Mouse (Mus musculus) bone marrow macrophage, adult 2 months (primary cell): Measurements from ENCODE around the gene Abcb11. TPM values are rescaled to one million over a fixed set of nuclear protein-coding genes. Genes with fewer than 3 reads are reported as not detected.
"Not testable (repeated sequence)": the region's sequence is repeated elsewhere in the genome, so short reads cannot be mapped to it uniquely, and the experiment has no call there.

Experiments
- H3K27ac ChIP-seq: 2 replicates; pipeline ENCODE4 v1.5.1; 2012; ENCODE audit warnings: low read depth, low read length; ENCODE audit not compliant: insufficient read depth
- H3K4me1 ChIP-seq: 2 replicates; pipeline ENCODE4 v1.6.1; 2012; ENCODE audit warnings: low read length; ENCODE audit not compliant: control insufficient read depth, insufficient read depth
- H3K4me3 ChIP-seq: 2 replicates; pipeline ENCODE4 v1.5.1; 2012; ENCODE audit warnings: mild to moderate bottlenecking, low read length, moderate library complexity; ENCODE audit not compliant: insufficient read depth
- CTCF ChIP-seq: IDR thresholded peaks from 2 replicates; pipeline ENCODE4 v1.5.1; 2012; ENCODE audit warnings: low read depth, mild to moderate bottlenecking, low read length, moderate library complexity
- POLR2A ChIP-seq: IDR thresholded peaks from 2 replicates; pipeline ENCODE4 v1.6.1; 2012; ENCODE audit warnings: mild to moderate bottlenecking, low read depth, low read length, borderline replicate concordance
- polyA plus RNA-seq: library from polyadenylated mRNA; stranded (reverse); fragments of >200 nt; gene quantifications from 2 replicates; pipeline ENCODE4 v1.2.4, GENCODE M21; 2012; ENCODE audit not compliant: missing spikeins, insufficient read depth, insufficient read length

The Abcb11 gene
- not detected in 2 replicates for polyA plus RNA-seq

DNA sequence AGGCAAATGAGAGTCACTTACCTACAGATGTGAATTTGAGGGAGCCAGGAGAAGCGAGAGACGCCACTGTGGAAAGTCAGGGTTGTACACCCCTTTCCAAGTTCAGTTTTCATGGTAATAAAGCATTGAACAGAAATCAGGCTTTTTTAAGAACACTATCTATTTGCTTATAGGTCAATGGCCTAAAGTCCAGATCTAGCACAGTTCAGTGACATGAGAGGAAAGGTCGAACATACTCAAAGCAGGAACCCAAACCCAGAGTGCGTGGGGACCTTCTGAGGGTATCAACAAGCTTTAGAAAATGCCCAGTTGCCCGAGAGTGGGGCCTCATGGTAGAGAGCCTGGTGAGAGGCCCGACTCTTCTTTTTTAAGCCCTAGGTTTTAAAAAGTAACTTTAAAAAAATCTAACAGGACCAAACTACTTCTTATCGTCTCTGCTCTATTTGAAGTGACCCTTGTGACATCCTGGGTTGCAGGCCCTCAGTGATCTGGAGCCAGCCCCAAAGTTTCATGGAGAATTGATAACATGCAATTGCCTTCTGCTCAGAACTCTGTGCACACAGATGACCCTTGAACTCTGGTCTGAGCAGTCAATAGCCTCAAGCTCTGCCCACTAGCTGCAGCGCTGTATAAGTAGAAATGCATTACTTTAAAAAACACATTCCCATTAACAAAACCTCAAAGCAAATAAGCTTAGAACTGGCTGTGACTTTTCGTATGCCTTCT lies at the start of gene Abcb11:
Gene Abcb11, minus strand, starts transcription at position 121 of the 726 bp plus-strand sequence.
- Histone ChIP-seq H3K4me3 (no peak within 1 kb of the TSS), H3K4me1 (no peaks in the 10 kb centered on the region), H3K27ac (no peak within 1 kb of the TSS)
- TF ChIP-seq CTCF, result no peak

DNA sequence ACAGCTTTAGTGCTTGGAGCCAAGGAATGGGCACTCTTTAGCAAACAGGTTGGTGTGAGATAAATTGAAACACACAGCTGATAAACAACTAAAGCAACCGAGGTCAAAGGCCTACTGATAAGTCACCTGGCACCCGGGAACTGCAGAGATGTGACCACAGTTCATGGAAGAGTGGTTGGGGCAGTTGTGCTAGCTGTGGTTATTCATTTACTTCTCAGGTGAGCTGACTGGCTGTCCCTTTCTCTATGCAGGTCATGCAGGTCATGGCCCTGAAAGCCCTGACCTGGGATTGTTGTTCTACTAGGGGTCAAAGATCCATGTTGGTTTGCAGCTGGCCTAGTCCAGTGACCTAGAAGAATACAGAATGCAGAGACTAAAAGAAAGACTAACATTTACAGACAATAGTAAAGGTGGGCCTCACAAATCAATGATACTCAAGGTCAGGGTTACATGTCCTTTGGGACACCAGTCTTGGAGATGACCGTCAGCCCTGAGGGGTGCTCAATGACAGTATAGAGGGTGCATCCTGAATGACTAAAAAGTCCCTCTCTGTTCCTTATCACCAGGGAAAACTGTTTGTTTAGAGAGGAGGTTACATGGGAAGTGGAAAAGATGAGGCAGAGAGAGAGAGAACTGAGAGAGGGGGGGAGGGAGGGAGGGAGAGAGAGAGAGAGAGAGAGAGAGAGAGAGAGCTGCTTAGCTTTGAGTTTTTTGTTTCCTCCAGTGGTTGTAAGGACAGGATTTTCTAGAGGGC lies 43.9 kb upstream of the Abcb11 start:
- H3K27ac ChIP-seq, result no peak overlapping the region

GRCm38 (mm10) chr2:69382838-69383237 lies 40.4 kb upstream of the Abcb11 start:
- peaks cover 27% of the 10 kb centered on the region for H3K4me1 ChIP-seq
- no peak for TF ChIP-seq CTCF
- no peak for TF ChIP-seq POLR2A
- H3K27ac ChIP-seq, result no peak overlapping the region
- H3K4me3 ChIP-seq, result no peak overlapping the region

More for the DNA sequence above, 43.9 kb upstream of the Abcb11 start:
- peaks cover 17% of the 10 kb centered on the region for H3K4me1 ChIP-seq
- H3K4me3 ChIP-seq, result no peak overlapping the region
- TF ChIP-seq CTCF (no peak), POLR2A (no peak)

GRCm38 (mm10) chr2:69381740-69382139 lies 39.3 kb upstream of the Abcb11 start:
- H3K4me1 ChIP-seq, result peaks cover 23% of the 10 kb centered on the region
- no peak overlapping the region for H3K4me3 ChIP-seq

GRCm38 (mm10) chr2:69380281-69380680 lies 37.9 kb upstream of the Abcb11 start, which contains the start of gene Dhrs9:
TSS of gene Dhrs9 (plus strand) at chr2:69380445.
- Histone ChIP-seq H3K4me1 (peaks cover 22% of the 10 kb centered on the region), H3K27ac (peak within 1 kb of the TSS; percentile 4; the same call in 1 of the 2 replicates), H3K4me3 (peak within 1 kb of the TSS; percentile 42)
- TF ChIP-seq POLR2A, result no peak
- TF ChIP-seq CTCF, result no peak

More at GRCm38 (mm10) chr2:69381740-69382139, 39.3 kb upstream of the Abcb11 start:
- TF ChIP-seq CTCF, result no peak
- TF ChIP-seq POLR2A, result no peak
- no peak overlapping the region for H3K27ac ChIP-seq

GRCm38 (mm10) chr2:69379801-69380200 lies 37.4 kb upstream of the Abcb11 start:
- no peak overlapping the region for H3K27ac ChIP-seq
- no peak overlapping the region for H3K4me3 ChIP-seq
- TF ChIP-seq CTCF (no peak), POLR2A (no peak)
- peaks cover 22% of the 10 kb centered on the region for H3K4me1 ChIP-seq

GRCm38 (mm10) chr2:69376780-69377179 lies 34.4 kb upstream of the Abcb11 start:
- Histone ChIP-seq H3K4me3 (no peak overlapping the region), H3K27ac (no peak overlapping the region), H3K4me1 (peaks cover 11% of the 10 kb centered on the region)
- no peak for TF ChIP-seq CTCF
- TF ChIP-seq POLR2A, result no peak

DNA sequence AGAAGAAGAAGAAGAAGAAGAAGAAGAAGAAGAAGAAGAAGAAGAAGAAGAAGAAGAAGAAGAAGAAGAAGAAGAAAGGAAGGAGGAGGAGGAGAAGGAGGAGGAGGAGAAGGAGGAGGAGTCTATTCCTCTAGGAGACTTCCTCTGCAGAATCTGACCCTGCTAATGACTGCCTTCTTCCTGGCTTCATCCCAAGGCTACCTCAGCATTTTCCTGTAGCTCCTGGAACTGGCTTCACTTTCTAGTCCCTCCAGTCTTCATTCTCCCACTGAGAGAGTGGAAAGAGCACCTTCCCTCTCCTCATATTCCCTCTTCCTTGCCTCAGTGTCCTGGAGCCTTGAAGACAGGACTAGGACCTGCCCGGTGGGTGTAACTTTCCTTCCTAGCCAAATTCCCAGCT lies 22.9 kb upstream of the Abcb11 start:
- TF ChIP-seq CTCF (no peak), POLR2A (no peak)
- no peak overlapping the region for H3K4me3 ChIP-seq
- H3K4me1 ChIP-seq, result peaks cover 11% of the 10 kb centered on the region
- H3K27ac ChIP-seq, result no peak overlapping the region

DNA sequence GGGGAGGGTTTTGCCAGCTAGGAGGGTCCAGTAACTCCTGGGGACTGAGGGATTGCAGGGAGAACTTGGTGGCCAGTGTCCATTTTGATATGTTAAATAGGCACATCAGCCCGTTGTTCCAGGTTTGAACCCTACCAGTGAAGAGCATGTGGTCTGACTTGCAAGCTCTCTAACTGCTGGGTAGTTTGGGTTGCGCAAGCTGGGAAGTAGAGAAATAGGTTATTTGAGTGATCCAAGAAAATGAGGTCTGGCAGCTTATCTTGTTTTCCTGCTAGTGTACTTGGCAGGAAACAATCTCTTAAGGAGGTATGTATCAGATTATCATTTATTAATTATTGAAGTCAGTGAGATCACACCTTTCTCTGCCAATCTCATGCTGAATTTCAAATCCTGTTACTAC lies 22.4 kb upstream of the Abcb11 start:
- no peak overlapping the region for H3K4me3 ChIP-seq
- H3K4me1 ChIP-seq, result peaks cover 11% of the 10 kb centered on the region
- no peak for TF ChIP-seq POLR2A
- TF ChIP-seq CTCF, result no peak
- H3K27ac ChIP-seq, result no peak overlapping the region

- H3K4me1 ChIP-seq, result peaks cover 13% of the 10 kb centered on the region
- not testable (repeated sequence) for H3K4me3 ChIP-seq, H3K27ac ChIP-seq
These were observed 13.0 kb upstream of the Abcb11 start for GRCm38 (mm10) chr2:69355402-69355801.
